Mouse (Mus musculus) CD4-positive naive resting alpha-beta T cell, adult 57 days (primary cell): Measurements from ENCODE around the gene Teddm1b. TPM values are rescaled to one million over a fixed set of nuclear protein-coding genes. Genes with fewer than 3 reads are reported as not detected.

ENCODE experiments used
- total RNA-seq: library from RNA; stranded (reverse); gene quantifications from one replicate; pipeline ENCODE4 v1.2.4, GENCODE M21; 2023

The Teddm1b gene
- total RNA-seq, result not detected

DNA sequence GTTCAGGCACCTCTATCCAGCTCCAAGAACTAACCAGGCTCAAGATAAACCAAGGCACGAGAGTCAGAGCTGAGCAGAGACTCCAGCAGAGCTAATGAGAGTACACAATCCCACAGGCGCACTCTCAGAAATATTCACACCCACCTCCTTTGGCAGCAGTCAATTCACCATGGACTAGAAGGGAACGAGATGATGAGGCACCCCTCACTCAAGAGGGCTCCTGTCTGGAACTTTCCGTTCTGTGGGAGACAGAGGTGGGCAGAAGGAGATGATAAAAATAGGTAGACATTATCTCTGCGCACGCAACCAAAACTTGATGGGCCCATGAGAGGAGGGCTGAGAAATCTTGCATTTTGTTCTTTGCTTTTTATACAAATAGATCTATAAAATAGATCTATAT, at the start of gene Teddm1b:
TSS of gene Teddm1b (plus strand) at position 301 of the 400 bp plus-strand sequence.

DNA sequence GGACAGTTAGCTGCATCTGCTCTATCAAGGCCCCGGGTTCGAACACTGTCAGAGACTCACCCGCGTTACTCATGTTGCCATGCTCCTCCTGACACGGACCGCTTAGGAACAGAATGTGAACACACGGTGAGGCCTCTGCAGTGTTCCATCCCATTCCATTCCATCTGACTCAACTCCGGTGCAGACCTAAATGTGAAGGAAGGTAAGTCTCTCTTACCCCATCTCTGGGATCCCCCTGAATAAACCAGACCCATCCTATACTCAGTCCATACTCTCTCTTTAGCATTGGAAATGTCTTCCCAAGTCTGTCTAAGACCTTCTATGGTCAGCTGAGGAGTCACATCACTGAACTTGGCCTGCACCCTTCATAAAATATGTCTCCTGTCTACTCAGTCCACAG, 30.1 kb upstream of the Teddm1b start, which contains the start of gene Rgsl1:
TSS of gene Rgsl1 (minus strand) at position 101 of the 400 bp plus-strand sequence.

DNA sequence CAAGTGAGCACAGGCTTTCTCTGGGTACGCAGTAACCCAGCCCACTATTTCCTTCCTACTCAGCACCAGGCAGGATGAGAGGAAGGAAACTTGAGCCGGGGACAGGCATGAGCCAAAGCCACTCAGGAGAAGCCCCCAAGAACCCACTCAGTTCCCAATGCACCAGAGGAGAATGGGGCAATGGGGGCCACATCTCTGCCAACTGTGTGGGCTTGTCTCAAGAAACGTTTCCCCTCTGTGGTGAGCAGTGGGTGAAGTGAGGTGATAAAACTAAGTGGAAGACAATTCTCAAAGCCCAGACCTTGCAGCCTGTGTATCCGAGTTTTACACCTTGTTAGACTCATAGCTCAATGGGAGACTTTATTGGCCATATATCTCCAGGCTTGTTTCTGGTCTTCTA, 17.3 kb downstream of the Teddm1b start, which contains the start of gene Teddm1a:
TSS of gene Teddm1a (plus strand) at position 301 of the 400 bp plus-strand sequence.

GRCm38 (mm10) chr1:153899731-153900380, 25.7 kb downstream of the Teddm1b start, which contains the start of the genes Glul and Teddm2:
TSS of gene Glul (plus strand) at chr1:153899944.
TSS of gene Teddm2 (minus strand) at chr1:153900228.

Other genes with a start within 250 kb of the Teddm1b start
- gene Rgs8, start 221.3 kb upstream of the Teddm1b start, total RNA-seq, result not detected
- gene Rgs16, start 134.0 kb upstream of the Teddm1b start, total RNA-seq, result 8.5 TPM
- gene Rnasel, start 124.9 kb upstream of the Teddm1b start, total RNA-seq, result 29.7 TPM
- gene Rgsl1, start 30.2 kb upstream of the Teddm1b start, total RNA-seq, result not detected
- not detected for gene Teddm1a, start 17.4 kb downstream of the Teddm1b start, total RNA-seq
- 118 TPM for gene Glul, start 25.6 kb downstream of the Teddm1b start, total RNA-seq
- 1.8 TPM for gene Teddm2, start 25.9 kb downstream of the Teddm1b start, total RNA-seq